Mouse (Mus musculus) thymus, adult 2 months (tissue): ENCODE data around the gene Sema3g.

ENCODE experiments used
- CTCF ChIP-seq: fragments of 200-500 bp; IDR thresholded peaks from 2 replicates; pipeline ENCODE4 v1.5.1; 2012; ENCODE audit warnings: mild to moderate bottlenecking, control low read depth, low read length, moderate library complexity, borderline replicate concordance; ENCODE audit not compliant: control insufficient read depth, poor library complexity, insufficient read depth; ENCODE audit errors: extremely low read depth
- POLR2A ChIP-seq: fragments of 200-500 bp; IDR thresholded peaks from 2 replicates; pipeline ENCODE4 v1.6.1; 2012; ENCODE audit warnings: mild to moderate bottlenecking, low read length, control low read depth, moderate library complexity; ENCODE audit not compliant: control insufficient read depth, poor library complexity, insufficient read depth; ENCODE audit errors: extremely low read depth

DNA sequence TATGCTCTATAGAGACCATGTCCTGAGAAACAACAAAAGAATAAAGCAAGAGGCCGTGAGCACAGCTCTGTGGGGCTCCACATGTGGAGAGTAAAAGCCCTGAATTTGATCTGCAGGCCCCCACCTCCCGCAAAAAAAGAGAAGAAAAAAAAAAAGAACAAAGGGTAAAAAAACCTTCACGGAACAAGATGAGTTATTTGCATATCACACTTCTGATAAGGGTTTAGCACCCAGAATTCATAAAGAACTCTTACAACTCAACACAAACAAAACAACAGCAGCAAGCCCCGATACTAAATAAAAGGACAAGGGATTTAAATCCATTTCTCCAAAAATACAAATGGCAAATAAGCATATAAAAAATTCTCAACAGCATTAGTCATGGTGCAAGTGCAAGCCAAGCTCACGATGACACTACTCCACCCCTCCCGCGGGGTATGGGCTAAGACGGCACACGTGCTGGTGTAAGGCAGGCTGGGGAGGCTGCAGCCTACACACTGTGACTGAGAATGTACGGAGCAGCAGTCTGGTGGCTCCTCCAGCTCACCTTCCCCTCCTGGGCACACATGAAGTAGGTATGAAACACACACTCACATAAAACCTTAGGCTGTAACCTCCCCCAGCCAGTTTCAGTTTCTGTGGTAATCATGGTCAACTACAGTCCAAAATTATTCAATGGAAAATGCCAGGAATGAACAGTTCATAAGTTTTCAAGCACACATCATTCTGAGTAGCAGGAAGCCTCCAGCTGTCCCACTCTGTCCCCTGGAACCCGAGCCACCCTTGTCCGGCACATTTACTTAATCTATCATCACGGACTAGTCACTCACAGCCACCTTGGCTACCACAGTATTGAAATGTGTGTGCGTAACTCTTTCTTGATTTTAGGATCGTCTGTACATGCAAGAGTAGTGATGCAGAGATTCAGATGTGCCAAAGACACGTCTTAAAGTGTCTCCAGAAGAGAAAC, 19.8 kb upstream of the Sema3g start:
- TF ChIP-seq CTCF (no peak), POLR2A (no peak)
